Mouse (Mus musculus) erythroblast, embryonic 14.5 days (primary cell): Measurements from ENCODE around the gene Rai14.

Experiments
- GATA1 ChIP-seq: IDR thresholded peaks from 2 replicates; pipeline ENCODE4 v1.6.1; 2012; ENCODE audit warnings: low read length, inconsistent platforms, mixed read lengths
- TAL1 ChIP-seq: IDR thresholded peaks from 3 replicates; pipeline ENCODE4 v1.6.1; 2012; ENCODE audit warnings: low read length, inconsistent platforms, mixed read lengths

GRCm38 (mm10) chr15:10628980-10629346 lies 85.5 kb downstream of the Rai14 start:
- TF ChIP-seq GATA1 (no peak), TAL1 (no peak)
